Mouse (Mus musculus): ENCODE measurements around the gene Bax. TPM values are rescaled to one million over a fixed set of nuclear protein-coding genes. Genes with fewer than 3 reads are reported as not detected.
A peak's percentile ranks its signal among the peaks of the same experiment; 100 is the strongest.
"Not testable (repeated sequence)": the region's sequence is repeated elsewhere in the genome, so short reads cannot be mapped to it uniquely, and the experiment has no call there.

The Bax gene
- polyA plus RNA-seq, 2 experiments from 2014 or later = 146 to 164 TPM

DNA sequence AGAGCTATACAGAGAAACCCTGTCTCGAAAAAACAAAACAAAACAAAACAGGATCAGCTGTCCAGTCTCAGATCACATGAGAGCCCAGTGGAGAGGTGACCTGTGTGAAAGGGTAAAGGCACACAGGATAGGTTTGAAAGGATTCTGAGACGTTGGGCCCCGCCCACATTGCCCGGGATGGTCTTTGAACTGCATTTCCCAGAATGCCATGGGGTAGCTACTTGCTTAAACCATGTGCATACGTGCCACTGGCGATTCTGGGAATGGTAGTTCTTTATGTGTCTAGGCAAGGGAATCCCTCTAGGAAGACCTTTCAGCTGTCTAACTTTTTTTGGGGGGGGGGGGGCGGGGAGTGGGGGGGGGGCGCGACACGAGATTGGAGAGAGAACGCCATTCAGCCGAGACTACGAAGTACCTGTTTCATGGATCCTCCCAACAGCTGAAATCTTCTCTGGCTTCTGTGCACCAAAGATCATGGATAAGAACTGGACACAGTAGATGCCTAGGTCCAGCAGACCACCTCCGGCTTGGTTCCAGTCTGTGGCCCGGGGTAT is 14.8 kb upstream of the Bax start, which contains the start of gene Tulp2:
Gene Tulp2, plus strand, starts transcription at position 504 of the 554 bp plus-strand sequence.
- ATAC-seq = peak; percentile 80

DNA sequence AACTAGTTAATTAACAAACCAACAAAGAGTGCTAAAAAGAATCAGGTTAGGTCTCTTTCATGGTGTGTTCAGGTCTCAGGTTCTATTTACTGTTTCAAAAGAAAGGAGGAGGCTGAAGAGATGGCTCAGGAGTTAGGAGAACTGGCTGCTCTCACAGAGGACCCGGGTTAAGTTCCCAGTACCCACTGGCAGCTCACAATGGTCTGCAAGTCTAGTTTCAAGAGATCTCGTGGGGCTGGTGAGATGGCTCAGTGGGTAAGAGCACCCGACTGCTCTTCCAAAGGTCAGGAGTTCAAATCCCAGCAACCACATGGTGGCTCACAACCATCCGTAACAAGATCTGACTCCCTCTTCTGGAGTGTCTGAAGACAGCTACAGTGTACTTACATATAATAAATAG is 13.6 kb upstream of the Bax start:
- ATAC-seq = not testable (repeated sequence)

DNA sequence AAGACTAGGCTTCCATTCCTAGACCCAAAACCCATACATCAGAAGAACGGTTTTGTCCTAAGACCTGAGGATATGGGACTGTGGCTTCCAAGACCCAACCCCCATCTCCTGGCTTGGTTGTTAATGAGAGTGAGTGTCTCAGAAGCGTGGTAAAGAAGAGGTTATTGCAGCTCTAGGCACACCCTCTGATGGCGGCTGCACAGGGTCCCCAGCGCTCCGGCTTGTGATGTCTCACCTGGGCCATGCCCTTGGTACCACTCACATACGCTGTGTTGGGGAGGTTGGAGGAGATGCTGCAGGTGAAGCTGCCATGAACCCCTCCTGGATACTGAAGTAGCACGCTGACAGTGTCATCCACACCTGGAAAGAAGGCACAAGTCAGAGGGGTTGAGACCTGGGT is 12.1 kb upstream of the Bax start:
- ATAC-seq = no peak

DNA sequence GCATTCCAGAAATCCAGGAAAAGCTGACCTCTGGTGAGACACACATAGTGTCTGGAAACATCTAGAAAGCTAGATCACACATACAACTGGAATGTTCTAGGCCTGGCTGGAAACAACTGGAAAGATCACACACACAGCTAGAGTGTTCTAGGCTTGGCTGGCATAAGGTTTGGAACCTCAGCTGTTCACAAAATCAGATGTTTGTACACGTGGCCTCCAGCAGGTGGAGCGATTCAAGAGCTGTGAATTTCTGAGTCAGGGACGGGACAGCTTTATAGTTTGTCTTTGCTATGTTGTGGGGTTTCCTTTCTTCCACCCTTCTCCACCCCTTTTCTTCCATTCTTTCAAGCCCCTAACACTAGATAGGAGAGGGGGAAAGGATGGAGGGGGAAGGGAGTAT is 10.3 kb upstream of the Bax start:
- ATAC-seq = peak; percentile 81

DNA sequence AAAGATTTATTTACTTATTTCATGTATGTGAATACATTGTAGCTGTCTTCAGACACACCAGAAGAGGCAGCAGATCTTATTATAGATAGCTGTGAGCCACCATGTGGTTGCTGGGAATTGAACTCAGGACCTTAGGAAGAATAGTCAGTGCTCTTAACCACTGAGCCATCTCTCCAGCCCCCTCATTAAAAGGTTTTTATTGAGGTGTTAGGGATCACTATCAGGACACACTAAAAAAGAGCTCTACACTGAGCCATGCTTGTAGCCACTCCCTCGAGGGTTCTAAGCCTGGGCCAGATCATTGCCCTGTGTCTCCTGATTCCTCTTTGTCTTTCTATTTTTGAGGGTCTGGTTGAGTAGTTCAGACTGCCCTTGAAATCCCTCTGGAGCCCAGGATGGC is 9.8 kb upstream of the Bax start:
- ATAC-seq = no peak

DNA sequence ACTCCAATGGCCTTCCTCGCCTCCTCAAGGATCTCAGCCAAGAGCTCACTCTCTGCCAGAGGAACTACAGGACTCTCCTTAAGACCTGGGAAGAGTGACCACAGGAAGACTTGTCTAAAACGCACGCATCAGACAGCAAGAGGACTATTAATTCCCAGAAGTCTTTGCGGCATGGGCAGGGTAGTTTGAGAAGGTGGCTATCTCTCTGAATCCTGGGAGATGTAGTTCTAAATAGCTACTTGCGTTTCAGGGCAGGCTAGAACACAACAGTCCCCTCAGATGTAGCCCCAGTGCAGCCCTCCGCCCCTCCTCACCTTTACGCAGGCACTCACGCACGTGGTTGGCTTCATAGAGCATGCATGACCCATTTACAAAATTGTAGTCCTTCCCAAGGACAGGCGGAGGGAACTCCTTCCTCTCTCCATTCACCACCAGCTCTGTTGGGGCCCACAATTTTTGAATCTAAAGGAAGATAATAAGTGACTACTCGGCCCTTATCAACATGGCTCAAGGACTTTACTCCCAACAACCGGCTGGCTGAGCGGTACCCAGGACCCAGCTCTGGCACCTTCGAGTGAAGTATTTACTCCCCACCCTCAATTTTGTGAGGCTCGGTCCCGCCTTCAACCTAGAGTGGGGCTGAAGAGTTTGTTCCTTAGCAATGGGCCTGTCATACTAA is 8.7 kb upstream of the Bax start:
- ATAC-seq = no peak

DNA sequence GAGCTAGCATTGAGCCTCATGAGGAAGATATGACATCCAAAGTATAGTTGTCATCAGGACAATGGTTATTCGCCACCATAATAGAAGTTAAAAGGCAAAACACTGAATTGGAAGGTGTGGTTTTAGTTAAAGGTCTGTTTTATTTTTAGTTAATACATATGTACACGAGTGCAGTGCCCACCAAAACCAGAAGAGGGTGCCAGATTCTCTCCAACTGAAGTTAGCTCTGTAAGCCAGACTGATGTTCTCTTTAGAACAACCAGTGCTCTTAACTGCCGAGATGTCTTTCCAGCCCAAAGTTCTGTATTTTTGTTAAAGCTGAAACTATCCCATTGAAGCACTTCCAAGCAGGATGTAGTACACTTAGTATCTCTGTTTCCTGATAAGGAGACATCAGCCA is 4.2 kb upstream of the Bax start:
- ATAC-seq = peak; percentile 59

DNA sequence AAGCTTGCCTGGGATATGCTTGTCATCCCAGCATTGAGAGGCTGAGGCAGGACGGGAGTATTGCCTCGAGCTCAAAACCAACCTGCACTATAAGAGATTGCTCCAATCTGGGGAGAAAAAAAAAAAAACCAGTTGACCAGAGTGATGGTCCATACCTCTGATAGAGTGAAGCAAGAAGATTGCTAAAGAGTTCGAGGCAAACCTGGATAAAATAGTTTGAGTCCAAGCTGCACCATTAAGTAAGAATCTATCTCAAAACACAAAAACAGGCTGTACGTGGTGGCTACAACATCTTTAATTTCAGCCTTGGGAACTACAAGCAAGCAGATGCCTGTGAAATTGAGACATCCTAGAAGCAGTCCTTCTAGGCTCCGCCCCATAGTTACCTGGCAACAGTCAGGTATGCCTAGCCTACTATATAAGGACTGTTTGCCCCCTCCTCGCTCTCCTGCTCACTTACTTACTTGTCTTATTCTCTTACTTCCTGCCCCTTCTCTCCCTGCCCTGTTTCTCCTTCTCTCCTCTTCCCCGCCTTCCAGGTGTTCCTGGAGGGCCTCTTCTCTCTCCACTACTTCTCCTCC is 482 bp upstream of the Bax start:
- ATAC-seq = no peak

DNA sequence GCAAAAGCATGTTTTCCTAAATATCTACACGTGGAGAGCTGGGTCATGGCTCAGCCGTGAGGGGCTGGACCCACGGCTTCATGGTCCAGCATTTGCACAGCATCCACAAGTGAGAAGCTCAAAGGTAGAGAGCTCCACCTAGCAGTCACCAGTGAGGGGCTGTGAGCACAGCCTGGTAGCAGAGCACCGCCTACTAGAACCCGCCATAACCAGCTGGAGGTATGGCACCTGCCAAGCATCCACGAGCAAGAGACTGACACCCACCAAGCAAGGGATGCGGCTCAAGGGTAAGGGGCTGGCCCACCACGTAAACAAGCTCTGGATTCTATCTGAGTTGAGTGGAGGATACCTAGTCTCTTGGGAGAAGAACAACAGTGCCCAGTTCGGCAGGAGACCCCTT is 1.1 kb downstream of the Bax start:
- ATAC-seq = no peak

DNA sequence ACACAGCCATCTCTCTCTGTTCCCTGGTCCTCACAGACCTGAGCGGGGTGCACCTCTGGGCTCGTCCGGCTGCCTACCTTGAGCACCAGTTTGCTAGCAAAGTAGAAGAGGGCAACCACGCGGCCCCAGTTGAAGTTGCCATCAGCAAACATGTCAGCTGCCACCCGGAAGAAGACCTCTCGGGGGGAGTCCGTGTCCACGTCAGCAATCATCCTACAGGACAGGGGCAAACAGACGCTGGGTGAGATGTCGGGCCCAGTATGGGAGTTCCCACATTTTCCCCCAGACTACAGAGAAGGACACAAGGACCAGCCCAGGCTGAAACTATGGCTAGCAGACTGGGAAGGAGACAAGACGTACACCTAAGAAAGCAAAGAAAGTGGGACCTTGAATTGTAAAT is 1.6 kb downstream of the Bax start:
- ATAC-seq = no peak

DNA sequence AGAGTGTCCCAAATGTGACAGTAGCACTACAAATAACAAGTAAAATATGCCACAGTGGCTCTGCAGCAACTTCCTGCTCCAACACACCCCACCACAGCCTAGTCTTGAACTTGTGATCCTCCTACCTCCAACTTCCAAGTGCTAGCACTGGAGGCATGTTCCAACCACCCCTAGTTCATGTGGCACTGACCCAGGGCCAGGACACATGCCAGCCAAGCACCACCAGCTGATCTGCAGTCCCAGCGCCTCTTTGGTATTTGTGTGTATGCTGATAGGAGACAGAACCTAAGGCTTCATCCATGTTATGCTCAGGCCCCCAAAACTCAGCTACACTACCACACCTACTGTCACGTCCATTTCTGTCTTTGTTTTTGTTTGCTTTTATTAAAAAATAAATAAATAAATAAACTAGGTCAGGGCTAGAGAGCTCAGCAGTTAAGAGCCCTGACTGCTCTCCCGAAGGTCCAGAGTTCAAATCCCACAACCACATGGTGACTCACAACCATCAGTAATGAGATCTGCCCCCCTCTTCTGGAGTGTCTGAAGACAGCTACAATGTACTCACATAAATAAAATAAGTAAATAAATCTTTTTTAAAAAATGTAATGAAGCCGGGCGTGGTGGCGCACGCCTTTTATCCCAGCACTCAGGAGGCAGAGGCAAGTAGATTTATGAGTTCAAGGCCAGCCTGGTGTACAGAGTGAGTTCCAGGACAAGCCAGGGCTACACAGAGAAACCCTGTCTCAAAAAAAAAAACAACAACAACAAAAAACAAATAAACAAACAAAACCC is 2.5 kb downstream of the Bax start:
- no peak for ATAC-seq

DNA sequence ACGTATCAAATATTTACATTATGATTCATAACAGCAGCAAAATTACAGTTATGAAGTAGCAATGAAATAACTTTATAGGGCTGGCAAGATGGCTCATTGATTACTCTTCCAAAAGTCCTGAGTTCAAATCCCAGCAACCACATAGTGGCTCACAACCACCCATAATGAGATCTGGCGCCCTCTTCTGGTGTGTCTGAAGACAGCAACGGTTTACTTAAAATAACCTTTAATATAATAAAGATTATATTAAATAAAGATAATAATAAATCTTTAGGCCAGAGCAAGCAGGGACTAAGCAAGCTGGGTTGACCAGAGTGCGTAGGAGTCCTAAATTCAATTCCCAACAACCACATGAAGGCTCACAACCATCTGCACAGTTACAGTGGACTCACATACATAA is 3.8 kb downstream of the Bax start:
- ATAC-seq = not testable (repeated sequence)

DNA sequence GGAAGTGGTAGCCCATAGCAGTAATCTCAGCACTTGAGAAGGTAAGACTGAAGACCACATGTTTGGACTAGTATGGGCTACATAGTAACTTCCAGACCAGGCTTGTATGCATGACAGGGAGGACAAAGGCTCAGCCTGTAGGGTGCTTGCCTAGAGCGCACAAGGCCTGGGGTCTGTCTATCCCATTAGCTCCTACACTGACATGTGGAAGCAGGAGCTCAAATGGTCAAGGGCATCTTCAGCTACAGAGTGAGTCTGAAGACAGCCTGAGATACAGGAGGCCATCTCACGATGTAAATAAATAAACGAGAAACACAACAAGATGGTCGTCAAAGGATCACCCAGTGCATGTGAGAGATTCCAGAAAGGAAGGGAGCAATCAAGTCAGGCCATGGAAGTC is 4.4 kb downstream of the Bax start:
- ATAC-seq = no peak

DNA sequence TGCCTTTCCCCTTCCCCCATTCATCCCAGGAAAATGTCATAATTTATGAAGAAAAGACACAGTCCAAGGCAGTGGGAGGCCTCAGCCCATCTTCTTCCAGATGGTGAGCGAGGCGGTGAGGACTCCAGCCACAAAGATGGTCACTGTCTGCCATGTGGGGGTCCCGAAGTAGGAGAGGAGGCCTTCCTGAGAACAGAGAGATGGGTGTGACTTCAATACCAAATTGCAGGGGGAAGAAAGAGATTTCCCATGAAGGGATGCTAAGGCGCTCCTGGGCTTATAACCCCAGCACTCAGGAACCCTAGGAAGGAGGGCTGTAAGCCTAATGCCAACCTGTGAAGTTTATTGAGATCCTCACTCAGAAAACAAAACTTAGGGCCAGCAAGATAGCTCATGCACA is 4.9 kb downstream of the Bax start:
- no peak for ATAC-seq

DNA sequence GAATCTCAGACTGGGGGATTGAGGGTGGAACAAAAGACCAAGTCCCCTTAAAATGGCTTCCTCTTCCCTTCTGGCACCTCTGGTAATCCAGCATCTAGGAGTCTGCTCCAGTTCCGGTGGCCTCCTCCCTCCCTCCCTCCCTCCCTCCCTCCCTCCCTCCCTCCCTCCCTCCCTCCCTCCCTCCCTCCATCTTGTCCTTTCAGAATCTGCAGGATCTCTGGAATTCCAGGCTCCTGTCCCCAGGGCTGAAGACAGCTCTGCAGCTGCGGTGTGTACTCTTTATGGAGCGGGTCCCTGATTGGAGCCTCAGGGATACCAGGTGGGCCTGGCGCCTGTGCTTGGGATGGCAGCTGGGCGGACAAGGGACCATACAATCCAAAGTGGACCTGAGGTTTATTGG is 5.4 kb downstream of the Bax start:
- ATAC-seq = no peak

DNA sequence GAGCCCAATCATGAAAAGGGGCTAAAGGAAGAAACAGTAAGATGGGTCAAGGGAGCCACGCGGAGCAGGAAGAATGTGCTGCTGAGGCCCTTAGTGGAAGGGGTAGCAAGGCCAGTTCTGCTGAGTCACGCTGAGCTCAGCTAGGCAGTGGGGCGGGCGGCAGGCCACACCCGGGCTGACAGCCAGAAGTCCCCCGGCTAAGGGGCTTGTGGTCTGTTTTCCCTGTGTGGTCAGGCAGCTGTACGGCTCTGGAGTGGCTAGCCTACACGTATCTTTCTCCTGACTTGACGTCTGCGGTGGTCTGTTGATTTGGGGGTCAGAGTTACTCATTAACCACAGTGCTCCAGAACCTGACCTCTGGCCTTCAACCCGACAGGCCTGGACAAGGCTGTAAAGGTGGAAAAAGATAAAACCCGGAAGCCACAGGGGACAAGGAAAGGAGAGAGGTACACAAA is 5.8 kb downstream of the Bax start:
- ATAC-seq = no peak

DNA sequence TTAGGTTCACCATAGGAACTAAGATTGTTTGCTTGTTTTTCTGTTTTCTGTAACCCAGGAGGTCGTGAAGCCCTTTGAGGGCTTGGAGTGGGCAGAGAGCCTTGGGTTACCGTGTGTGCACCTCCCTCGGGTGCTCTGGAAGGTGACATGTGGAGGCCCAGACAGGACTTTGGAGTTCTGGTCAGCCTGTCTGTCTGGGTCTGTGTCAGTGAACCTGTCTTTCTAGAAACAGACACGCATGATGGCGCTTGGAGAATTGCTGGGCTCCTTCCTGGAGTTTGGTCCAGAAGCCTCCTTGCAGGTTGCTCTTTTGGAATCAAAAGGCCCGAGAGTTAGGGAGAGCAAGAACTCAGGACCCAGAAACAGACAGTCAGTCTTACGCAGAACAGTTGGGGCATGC is 6.3 kb downstream of the Bax start:
- no peak for ATAC-seq

DNA sequence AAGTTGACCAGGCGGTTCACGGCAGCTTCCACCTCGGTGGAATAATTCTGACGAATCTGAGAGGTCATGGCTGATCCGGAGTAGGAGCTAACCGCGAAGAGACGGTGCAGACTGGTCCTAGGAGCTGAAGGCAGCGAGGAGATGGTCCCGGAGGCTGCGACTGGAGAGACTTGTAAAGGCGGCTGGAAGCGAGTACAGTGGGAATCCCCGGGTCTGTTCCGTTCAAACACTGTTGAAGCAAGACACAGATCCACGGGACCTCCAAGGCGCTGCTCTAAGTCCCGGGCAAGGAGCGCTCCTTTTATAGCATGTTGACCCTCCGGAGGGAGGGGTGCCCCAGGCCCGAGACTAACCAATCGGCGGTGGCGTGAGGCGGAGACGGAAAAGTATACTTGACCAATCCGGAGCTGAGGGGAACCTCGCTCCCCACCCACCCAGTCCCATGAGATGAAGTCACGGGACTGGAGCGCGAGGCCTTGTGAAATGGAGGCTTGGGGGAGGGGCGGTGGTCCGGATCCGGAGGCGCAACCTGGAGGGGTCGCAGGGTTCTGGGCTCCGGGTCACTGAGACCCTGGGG is 7.0 kb downstream of the Bax start, which contains the start of gene Ftl1:
Gene Ftl1, minus strand, starts transcription at position 321 of the 577 bp plus-strand sequence.
- ATAC-seq = peak; percentile 90

DNA sequence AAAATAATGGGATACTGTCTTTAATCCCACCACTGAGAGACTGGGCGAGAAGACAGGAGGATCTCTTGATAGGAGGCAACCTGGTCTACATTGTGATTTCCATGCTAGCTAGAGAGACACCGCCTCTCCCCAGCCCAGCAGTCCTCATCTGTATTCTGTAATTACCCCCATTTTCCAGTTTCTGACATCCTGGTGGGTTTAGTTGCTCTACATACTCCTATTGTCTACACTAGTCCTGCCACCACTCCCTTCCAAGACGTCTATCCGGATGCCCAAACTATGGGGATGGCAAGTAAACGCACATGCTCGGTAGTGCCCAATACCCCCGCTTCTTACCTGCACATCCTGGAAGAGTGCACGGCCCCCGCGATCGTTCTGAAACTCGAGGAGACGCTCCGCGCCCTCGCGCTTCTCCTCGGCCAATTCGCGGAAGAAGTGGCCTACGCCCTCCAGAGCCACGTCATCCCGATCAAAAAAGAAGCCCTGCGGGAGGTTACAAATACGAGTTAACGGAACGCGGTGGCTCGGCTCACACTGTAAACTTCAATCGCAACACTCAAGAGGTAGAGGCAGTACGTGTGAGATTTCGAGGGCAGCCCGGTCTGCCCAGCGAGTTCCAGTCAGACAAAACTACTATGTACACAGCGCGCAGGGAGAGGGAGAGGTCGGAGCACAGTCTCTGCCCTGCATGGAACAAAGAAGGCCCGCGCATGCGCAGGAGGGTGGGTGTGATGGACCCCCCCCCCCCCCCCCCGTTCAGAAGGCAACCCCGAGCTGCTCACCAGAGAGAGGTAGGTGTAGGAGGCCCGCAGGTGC is 7.7 kb downstream of the Bax start:
- ATAC-seq = peak; percentile 37

DNA sequence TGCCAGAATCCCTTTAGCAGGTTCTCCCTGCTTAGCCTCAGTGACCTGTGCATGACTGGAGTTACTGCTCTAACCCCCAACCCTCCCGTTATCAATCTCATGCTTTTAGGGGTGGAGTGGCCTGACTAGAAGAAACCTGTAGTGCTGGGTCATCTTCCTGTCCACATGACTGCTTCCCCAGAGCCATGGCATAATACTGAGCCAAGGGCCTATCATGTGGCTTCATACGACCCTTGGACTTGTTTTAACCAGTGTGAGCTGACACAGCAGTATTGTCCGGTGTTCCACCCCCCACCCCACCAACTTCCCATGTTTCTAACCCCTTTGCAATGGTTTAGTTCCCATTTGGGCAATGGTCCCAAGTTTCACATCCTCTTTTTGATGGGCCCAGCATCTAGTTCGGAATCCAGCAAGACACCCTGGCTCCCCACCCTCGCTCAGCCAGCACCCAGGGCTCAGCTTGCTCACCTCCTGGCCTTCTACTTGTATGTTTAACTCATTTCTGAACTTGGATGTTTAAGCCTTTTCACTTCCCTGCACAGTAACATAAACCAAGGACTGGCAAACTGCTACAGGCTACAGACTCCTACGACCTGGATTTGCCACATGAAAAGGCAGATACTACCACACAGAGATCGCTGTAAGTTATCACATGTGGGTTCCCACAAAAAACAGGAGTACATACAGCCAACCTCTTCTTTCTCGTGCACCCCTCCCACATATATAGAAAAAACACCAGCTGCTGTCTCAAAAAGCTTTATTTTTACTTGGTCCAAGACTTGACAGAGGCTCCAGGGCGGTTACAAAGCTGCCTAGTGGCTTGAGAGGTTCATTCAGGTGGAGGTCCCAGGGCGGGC is 9.3 kb downstream of the Bax start:
- no peak for ATAC-seq

DNA sequence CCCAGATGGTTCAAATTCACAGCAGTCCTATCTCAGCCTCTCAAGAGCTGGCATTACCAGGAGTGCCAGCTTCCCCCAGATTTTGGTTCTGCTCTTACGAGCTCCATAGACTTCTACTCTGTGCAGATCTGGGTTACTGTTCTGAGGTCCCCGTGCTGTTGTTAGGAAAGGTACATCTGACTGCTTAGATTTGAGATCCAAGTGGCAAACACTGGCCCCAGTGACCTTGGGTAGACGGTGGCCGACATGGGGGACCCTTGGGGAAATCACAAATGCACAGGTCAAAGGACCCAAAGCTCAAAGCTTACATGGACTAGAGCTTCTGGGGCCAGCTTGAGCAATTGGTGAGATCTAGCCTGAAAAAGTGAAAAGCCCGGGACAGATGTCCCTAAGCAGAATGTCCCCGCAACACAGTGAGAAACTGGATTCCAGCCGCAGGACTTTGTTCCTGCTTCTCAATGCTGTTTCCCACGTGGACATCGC is 9.9 kb downstream of the Bax start:
- ATAC-seq = no peak

Data from CD4-positive, CD25-positive, alpha-beta regulatory T cell, adult 4 months (primary cell).